Mouse (Mus musculus) stomach, postnatal 0 days (tissue): ENCODE results near the gene Akap4.

ENCODE experiments used
- CTCF ChIP-seq: IDR thresholded peaks from 2 replicates; pipeline ENCODE4 v1.5.1; 2016; ENCODE audit warnings: antibody characterized with exemption, low read depth, mild to moderate bottlenecking, moderate library complexity
- EP300 ChIP-seq: optimal IDR thresholded peaks from 2 replicates; pipeline ENCODE3; 2016; ENCODE audit warnings: antibody characterized with exemption

DNA sequence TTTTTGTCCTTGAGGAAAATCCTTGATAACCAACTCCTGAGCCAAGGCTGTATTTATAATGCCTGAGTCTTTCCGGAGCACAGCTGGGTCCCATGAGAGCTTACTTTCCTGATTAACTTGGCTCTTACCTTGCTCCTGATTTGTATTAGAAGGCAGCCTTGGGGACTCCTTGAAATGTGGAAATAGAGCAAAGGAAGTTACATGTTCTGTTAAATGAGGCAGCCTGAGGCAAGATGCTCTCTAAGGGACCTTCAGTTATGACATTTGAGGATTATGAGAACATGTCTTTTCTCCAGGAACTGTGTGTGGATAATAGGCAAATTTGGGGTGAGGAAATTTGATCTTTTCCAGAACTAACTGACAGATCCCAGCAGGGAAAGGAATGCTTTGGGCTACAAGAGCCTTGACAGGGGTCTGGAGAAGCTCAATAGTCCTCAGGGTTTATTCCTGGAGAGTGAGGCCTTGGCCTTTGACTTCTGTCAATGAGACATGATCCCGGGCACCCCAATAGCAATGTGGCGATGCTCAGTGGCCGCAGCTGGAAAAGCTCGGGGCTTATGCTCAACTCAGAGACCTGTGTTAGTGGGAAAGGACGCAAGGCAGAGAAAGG, 12.6 kb downstream of the Akap4 start:
- TF ChIP-seq CTCF (no peak), EP300 (no peak)
